Mouse (Mus musculus) mesoderm, embryonic 11.5 days (tissue): ENCODE measurements around the gene Rnf213.
"Not testable (repeated sequence)": the region's sequence is repeated elsewhere in the genome, so short reads cannot be mapped to it uniquely, and the experiment has no call there.

ENCODE experiments used
- DNase-seq: peaks from one replicate; pipeline ENCODE4 v3.0.0-alpha.2; 2012; ENCODE audit warnings: low read depth, low spot score

The Rnf213 gene

GRCm38 (mm10) chr11:119392800-119393482 is at the start of gene Rnf213:
TSS of gene Rnf213 (plus strand) at chr11:119393100.
- peak; percentile 67 for DNase-seq

- DNase-seq = no peak
Measured at GRCm38 (mm10) chr11:119344178-119344577, 48.7 kb upstream of the Rnf213 start.

GRCm38 (mm10) chr11:119344865-119345264 is 48.0 kb upstream of the Rnf213 start:
- DNase-seq = no peak

GRCm38 (mm10) chr11:119347125-119347524 is 45.8 kb upstream of the Rnf213 start:
- DNase-seq = no peak

DNA sequence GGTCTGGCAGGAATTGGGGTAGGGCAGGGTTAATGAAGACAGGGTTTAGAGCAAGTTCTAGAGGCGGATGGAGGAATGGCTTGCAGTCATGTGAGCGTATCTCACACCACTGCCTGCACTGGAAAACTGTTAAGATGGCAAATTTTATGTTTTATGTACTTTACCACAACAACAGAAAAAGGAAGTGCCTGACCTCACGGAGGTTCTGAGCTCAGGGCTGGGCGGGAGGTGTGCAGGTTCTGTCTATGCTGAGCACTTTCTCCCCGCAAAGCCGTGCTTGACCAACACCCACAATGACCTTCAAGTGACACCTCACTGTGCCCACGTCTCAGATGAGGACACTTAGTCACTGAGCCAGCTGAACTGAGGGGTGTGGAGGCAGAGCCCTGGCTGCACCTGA is 40.8 kb upstream of the Rnf213 start:
- no peak for DNase-seq

- no peak for DNase-seq
Measured at GRCm38 (mm10) chr11:119353946-119354345, 39.0 kb upstream of the Rnf213 start.

GRCm38 (mm10) chr11:119354798-119355442 is 38.0 kb upstream of the Rnf213 start:
- DNase-seq = no peak

GRCm38 (mm10) chr11:119355443-119356385 is 37.2 kb upstream of the Rnf213 start, which contains the start of the genes Sgsh and Slc26a11:
TSS of gene Sgsh (minus strand) at chr11:119355536.
TSS of gene Slc26a11 (plus strand) at chr11:119355557.
- peak; percentile 85 for DNase-seq

GRCm38 (mm10) chr11:119359089-119359488 is 33.8 kb upstream of the Rnf213 start:
- DNase-seq = no peak

DNA sequence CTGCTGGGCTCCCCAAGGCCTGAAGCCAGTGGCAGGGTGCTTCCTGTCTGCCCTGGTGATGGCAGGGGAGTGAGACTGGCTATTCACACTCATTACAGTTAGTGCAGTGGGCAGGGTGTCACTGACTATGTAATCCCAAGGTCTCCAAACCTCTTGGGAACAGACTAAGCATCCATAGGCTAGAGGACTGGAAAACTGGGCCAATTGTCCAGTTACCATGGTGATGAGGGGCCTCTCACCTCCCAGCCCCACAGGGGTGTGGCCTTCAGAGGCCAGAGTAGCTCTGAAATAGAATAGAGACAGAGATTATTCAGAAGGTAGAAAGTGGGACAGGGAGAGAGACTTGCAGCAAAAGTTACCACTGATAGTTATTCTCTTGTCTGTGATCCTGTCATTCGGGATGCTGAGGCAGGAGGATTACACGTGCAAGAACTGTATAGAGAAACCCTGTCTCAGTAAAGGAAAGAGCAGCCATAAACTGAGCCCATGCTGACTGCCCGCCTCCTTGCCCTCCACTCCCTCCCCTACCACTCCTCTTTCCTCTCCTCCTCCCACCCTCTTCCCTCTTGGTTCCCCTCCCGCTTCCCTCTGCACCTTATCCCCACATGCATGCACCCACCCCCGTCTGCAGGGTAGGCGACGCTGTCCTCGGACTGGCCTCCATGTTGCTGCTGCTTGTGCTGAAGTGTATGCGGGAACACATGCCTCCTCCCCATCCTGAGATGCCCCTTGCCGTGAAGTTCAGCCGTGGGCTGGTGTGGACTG is 29.9 kb upstream of the Rnf213 start:
- DNase-seq = no peak

GRCm38 (mm10) chr11:119363534-119364145 is 29.3 kb upstream of the Rnf213 start:
- DNase-seq = peak; percentile 78

DNA sequence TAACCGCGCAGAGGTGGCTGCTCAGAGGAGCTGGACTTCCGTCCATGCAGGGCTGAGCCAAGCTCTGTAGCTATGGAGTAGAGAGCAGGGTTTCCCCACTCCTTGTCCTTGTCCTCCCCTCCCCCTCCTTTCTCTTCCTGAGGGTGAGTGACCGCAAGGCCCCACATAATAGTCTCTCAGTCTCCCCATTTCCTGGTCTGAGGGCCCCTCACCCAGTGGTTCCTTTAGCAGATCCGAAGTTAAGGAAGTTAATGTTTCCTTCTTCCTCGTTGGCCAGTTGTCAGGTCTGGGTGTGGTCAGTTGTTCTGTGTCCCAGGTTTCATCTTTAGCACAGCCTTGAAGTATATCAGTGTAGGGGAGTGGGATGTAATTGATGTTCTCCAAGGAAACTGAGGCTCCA is 17.5 kb upstream of the Rnf213 start:
- DNase-seq = no peak

DNA sequence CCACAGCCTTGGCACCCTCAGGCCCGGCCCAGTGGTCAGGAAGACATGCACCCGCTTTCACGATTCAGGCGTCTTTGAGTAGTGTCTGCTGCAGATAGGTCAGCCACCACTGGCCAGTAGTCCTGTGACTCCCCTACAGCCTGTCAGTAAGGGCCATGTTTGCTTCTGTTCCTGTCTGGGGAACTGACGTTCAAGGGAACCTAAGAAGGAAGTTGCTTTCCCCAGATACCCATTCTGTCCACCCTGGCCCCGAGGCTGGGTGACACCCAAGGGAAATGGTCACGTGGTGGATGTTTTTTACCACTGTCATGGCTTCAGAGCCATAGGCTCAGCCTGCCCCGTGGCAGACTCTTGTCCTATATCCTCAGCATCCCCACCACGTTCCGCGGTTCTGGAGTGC is 15.6 kb upstream of the Rnf213 start:
- no peak for DNase-seq

GRCm38 (mm10) chr11:119378551-119378950 is 14.3 kb upstream of the Rnf213 start:
- no peak for DNase-seq

- DNase-seq = no peak
Measured at GRCm38 (mm10) chr11:119381631-119382337, 11.1 kb upstream of the Rnf213 start.

- no peak for DNase-seq
Measured at GRCm38 (mm10) chr11:119382338-119382850, 10.5 kb upstream of the Rnf213 start.

DNA sequence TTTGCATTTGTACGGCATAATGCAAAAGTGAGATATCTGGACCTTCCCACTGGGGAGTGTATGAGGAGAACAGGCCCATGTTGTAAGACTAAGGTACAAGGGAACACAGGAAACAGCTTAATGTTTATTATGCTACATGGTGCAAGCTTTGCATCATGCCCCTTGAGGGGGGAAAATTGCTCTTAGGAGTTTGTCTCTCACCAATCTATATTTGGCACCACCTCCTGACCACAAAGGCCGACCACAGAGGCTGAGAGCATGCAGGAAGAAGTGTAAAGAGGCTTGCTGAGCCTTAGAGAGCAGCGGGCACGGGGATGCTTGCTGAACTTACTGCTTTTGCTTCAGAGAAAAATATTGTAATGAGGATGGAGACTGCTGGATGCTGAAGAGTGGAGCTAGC is 8.0 kb upstream of the Rnf213 start:
- DNase-seq = no peak

GRCm38 (mm10) chr11:119386306-119386705 is 6.6 kb upstream of the Rnf213 start:
- DNase-seq = no peak

DNA sequence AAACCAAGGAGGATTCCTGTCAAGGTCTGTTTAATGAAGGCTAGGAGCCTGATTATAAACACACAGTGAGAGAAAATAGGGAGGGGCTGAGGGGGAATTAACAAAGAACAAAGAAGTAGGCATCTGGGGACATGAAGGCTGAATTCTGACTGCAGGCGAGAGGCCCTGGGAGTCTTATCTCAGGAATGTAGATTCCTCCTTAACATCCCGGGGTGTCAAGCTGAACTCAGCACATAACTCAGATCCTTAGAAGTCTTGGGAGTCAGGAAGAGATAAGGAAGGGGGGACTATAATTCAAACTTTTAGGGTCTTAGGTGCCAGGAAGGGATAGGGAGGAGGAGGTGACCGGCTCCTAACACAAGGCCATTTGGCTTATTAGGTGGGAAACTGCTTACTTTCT is 5.6 kb upstream of the Rnf213 start:
- not testable (repeated sequence) for DNase-seq

DNA sequence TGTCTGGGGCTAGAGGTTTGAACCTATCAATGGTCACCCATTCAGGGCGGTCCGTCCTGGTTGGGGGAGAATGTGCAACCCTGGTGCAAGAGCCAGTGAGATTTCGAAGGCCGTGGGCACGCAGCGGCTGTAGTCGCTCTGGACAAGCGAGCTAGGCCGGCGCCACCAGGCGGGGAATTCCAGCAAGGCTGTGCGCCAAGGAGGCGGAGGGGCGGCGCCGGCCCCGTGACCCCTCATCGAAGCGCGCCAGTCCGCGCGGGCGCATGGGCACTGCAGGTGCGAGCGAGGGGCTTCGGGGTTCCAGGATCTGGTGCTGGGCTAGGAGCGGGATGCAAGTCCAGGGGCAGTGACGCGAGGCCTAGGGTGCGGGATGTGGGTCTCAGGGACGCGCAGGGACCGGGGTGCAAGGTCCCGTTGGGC is 3.0 kb upstream of the Rnf213 start:
- DNase-seq = peak; percentile 78
